Mouse (Mus musculus): ENCODE measurements at regions not wholly inside any gene's neighbourhood (a gene's known extent, or its start where the extent isn't known, plus 50 kb on each side); places are given as distances from the start of the nearest gene placed in this dataset.
A peak's percentile ranks its signal among the peaks of the same experiment; 100 is the strongest.
"Not testable (repeated sequence)": the region's sequence is repeated elsewhere in the genome, so short reads cannot be mapped to it uniquely, and the experiment has no call there.

GRCm38 (mm10) chr8:35123196-35123621 is 642.4 kb upstream of the Gm19410 start:
- DNase-seq (ENCODE audit: low spot score in 2 of 2) = peak in 1 of 2 experiments; percentile 17

GRCm38 (mm10) chr8:35125179-35125578 is 640.4 kb upstream of the Gm19410 start:
- DNase-seq (ENCODE audit: low spot score in 2 of 2) = no peak

GRCm38 (mm10) chr8:35132281-35132680 is 633.3 kb upstream of the Gm19410 start:
- no peak for DNase-seq (ENCODE audit: low spot score in 2 of 2)

- no peak for DNase-seq (ENCODE audit: low spot score in 2 of 2)
Observed at GRCm38 (mm10) chr8:35135630-35136029, 630.0 kb upstream of the Gm19410 start.

GRCm38 (mm10) chr8:35136643-35137042 is 628.9 kb upstream of the Gm19410 start:
- no peak for DNase-seq (ENCODE audit: low spot score in 2 of 2)

GRCm38 (mm10) chr8:35140775-35141174 is 624.8 kb upstream of the Gm19410 start:
- DNase-seq (ENCODE audit: low spot score in 2 of 2) = no peak

GRCm38 (mm10) chr8:35143018-35143656 is 622.5 kb upstream of the Gm19410 start:
- no peak for DNase-seq (ENCODE audit: low spot score in 2 of 2)

GRCm38 (mm10) chr8:35143684-35144083 is 621.9 kb upstream of the Gm19410 start:
- DNase-seq (ENCODE audit: low spot score in 2 of 2) = no peak

GRCm38 (mm10) chr8:35144401-35144800 is 621.2 kb upstream of the Gm19410 start:
- DNase-seq (ENCODE audit: low spot score in 2 of 2) = no peak

GRCm38 (mm10) chr8:35147481-35147880 is 618.1 kb upstream of the Gm19410 start:
- no peak for DNase-seq (ENCODE audit: low spot score in 2 of 2)

GRCm38 (mm10) chr8:35147967-35148366 is 617.6 kb upstream of the Gm19410 start:
- DNase-seq (ENCODE audit: low spot score in 2 of 2) = no peak

GRCm38 (mm10) chr8:35152585-35152984 is 613.0 kb upstream of the Gm19410 start:
- DNase-seq (ENCODE audit: low spot score in 2 of 2) = no peak

- DNase-seq (ENCODE audit: low spot score in 2 of 2) = no peak
Observed at GRCm38 (mm10) chr8:35156272-35156671, 609.3 kb upstream of the Gm19410 start.

- DNase-seq (ENCODE audit: low spot score in 2 of 2) = no peak
Observed at GRCm38 (mm10) chr8:35157711-35158110, 607.9 kb upstream of the Gm19410 start.

GRCm38 (mm10) chr8:35159329-35159728 is 606.3 kb upstream of the Gm19410 start:
- DNase-seq (ENCODE audit: low spot score in 2 of 2) = peak; percentile 57 to 66

GRCm38 (mm10) chr8:35160230-35160629 is 605.4 kb upstream of the Gm19410 start:
- no peak for DNase-seq (ENCODE audit: low spot score in 2 of 2)

- DNase-seq (ENCODE audit: low spot score in 2 of 2) = not testable (repeated sequence)
Observed at GRCm38 (mm10) chr8:35162166-35162565, 603.4 kb upstream of the Gm19410 start.

GRCm38 (mm10) chr8:35166611-35167010 is 599.0 kb upstream of the Gm19410 start:
- no peak for DNase-seq (ENCODE audit: low spot score in 2 of 2)

GRCm38 (mm10) chr8:35171536-35172310 is 593.9 kb upstream of the Gm19410 start:
- no peak for DNase-seq (ENCODE audit: low spot score in 2 of 2)

GRCm38 (mm10) chr8:35177314-35177713 is 588.3 kb upstream of the Gm19410 start:
- DNase-seq (ENCODE audit: low spot score in 2 of 2) = no peak

- peak in 1 of 2 experiments; percentile 40 for DNase-seq (ENCODE audit: low spot score in 2 of 2)
Observed at GRCm38 (mm10) chr8:35180075-35180474, 585.5 kb upstream of the Gm19410 start.

- no peak for DNase-seq (ENCODE audit: low spot score in 2 of 2)
Observed at GRCm38 (mm10) chr8:35182141-35182540, 583.4 kb upstream of the Gm19410 start.

GRCm38 (mm10) chr8:35183423-35183822 is 582.2 kb upstream of the Gm19410 start:
- no peak for DNase-seq (ENCODE audit: low spot score in 2 of 2)

Data from cerebellum, postnatal 4 days (tissue).